Mouse (Mus musculus) left cerebral cortex, adult 8-10 months (tissue): Measurements from ENCODE around the gene Kctd19. TPM values are rescaled to one million over a fixed set of nuclear protein-coding genes. Genes with fewer than 3 reads are reported as not detected.
A peak's percentile ranks its signal among the peaks of the same experiment; 100 is the strongest.

Experiments used
- DNase-seq, 2 experiments: peaks; one replicate each; pipeline ENCODE4 v3.0.0; 2022; ENCODE audit warnings: low spot score in 2 of 2
- total RNA-seq, 4 experiments: library from RNA; stranded (reverse); gene quantifications; 2 replicates each; pipeline ENCODE4 v1.2.4; 2022

Kctd19 gene
- not detected for total RNA-seq

- DNase-seq = peak in 1 of 2 experiments; percentile 12
Measured at GRCm38 (mm10) chr8:105413391-105413790, at the start of gene Kctd19, which contains the start of gene Lrrc36. Gene Kctd19 (minus strand): TSS chr8:105413502. Gene Lrrc36 (plus strand): TSS chr8:105413571.

- no peak for DNase-seq
Measured at GRCm38 (mm10) chr8:105461085-105461803, 47.9 kb upstream of the Kctd19 start.

GRCm38 (mm10) chr8:105455218-105455617 is 41.9 kb upstream of the Kctd19 start:
- no peak for DNase-seq

- no peak for DNase-seq
Measured at GRCm38 (mm10) chr8:105454088-105454487, 40.8 kb upstream of the Kctd19 start.

- no peak for DNase-seq
Measured at GRCm38 (mm10) chr8:105453296-105453695, 40.0 kb upstream of the Kctd19 start.

GRCm38 (mm10) chr8:105451903-105452603 is 38.8 kb upstream of the Kctd19 start:
- no peak for DNase-seq

GRCm38 (mm10) chr8:105450977-105451376 is 37.7 kb upstream of the Kctd19 start:
- DNase-seq = no peak

- DNase-seq = no peak
Measured at GRCm38 (mm10) chr8:105448596-105448995, 35.3 kb upstream of the Kctd19 start.

GRCm38 (mm10) chr8:105448188-105448587 is 34.9 kb upstream of the Kctd19 start:
- DNase-seq = no peak

GRCm38 (mm10) chr8:105446127-105446552 is 32.8 kb upstream of the Kctd19 start:
- no peak for DNase-seq

GRCm38 (mm10) chr8:105445296-105446126 is 32.2 kb upstream of the Kctd19 start:
- no peak for DNase-seq

GRCm38 (mm10) chr8:105442661-105443060 is 29.4 kb upstream of the Kctd19 start:
- DNase-seq = no peak

- peak in 1 of 2 experiments; percentile 35 for DNase-seq
Measured at GRCm38 (mm10) chr8:105441433-105441832, 28.1 kb upstream of the Kctd19 start.

- no peak for DNase-seq
Measured at GRCm38 (mm10) chr8:105438865-105439264, 25.6 kb upstream of the Kctd19 start.

- no peak for DNase-seq
Measured at GRCm38 (mm10) chr8:105437078-105437748, 23.9 kb upstream of the Kctd19 start.

GRCm38 (mm10) chr8:105436218-105436617 is 22.9 kb upstream of the Kctd19 start:
- DNase-seq = no peak

- no peak for DNase-seq
Measured at GRCm38 (mm10) chr8:105434136-105434535, 20.8 kb upstream of the Kctd19 start.

GRCm38 (mm10) chr8:105433511-105433910 is 20.2 kb upstream of the Kctd19 start:
- no peak for DNase-seq

- no peak for DNase-seq
Measured at GRCm38 (mm10) chr8:105433021-105433420, 19.7 kb upstream of the Kctd19 start.

GRCm38 (mm10) chr8:105431743-105432515 is 18.6 kb upstream of the Kctd19 start:
- no peak for DNase-seq
